Mouse (Mus musculus) adrenal gland (tissue): Measurements from ENCODE around the gene Peli3.
"Not testable (repeated sequence)": the region's sequence is repeated elsewhere in the genome, so short reads cannot be mapped to it uniquely, and the experiment has no call there.

Experiments
- intact Hi-C: fragments of 180-260 bp; cut with DNase I; formaldehyde crosslinking; loops from one replicate; pipeline ENCODE4 v1.15.1; 2025
- long read RNA-seq, 2 experiments: library from polyadenylated mRNA; unstranded; transcript quantifications; one replicate each; pipeline ENCODE4 v2.0.0; 2020; ENCODE audit warnings: borderline replicate concordance in 1 of 2; ENCODE audit not compliant: insufficient replicate concordance in 1 of 2

The Peli3 gene
- long read RNA-seq, experiment 1, full-length matches to known transcripts = 1 of 2 reads
- long read RNA-seq, experiment 1, partial matches to known transcripts = 1 of 2 reads
- long read RNA-seq, experiment 1, other reads (novel, unspliced or antisense) = 0 of 2 reads
- long read RNA-seq, experiment 2, partial matches to known transcripts = 2 of 4 reads
- long read RNA-seq, experiment 2, other reads (novel, unspliced or antisense) = 2 of 4 reads

DNA sequence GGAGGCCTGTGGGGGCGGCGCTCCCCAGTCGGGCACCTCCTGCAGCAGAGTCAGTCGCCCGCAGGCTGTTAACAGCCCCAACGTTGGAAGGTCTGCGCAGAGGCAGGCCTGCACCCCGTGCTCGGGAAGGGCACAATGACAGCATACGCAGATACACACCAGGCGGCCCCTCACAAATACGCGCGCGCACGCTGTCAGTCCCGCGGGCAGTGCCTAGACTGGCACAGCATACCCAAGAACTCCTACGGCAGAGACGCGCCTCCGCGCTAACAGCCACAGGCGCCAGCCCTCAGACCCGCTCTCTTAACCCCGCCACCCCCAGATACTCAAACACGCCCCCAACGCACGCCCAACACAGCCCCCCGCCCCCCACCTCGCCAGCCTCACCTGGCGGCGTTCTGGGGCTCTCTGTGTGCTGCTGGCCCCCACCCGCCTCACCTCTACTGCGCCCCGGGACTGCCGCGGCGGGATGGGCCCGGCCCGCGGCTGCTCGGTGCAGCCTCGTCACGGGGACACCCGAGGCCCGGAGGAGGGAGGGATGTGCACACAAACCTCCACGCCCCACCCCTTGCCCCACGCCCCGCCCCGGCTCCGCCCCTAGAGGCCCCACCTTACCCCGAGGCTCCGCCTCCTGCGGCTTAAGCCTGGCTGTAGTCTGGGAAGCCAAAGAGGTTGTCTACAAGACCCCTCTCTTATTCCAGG is at the start of gene Peli3:
Gene Peli3 (minus strand): TSS at position 577 of the 702 bp plus-strand sequence.
- intact Hi-C loops = no loop called here

DNA sequence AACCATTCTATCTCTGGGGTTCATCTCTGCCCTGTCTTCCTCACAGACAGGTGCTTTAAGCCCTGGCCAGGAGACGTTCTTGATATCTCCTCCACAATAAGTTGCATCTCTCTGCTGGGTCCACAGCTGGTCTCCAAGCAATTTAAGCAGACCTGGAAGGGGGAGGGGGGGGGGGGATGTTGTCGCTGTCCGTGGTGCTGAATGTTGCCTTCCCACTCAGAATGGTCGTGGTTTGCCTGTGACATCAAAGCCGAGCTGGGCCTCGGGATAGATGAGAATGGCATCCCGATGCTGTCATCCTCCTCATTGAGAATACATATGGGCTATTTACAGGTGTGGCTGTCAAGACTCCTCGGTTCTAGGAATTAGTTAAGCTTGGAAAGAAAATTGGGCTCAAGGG is 49.4 kb upstream of the Peli3 start:
- intact Hi-C loops = no loop called here

DNA sequence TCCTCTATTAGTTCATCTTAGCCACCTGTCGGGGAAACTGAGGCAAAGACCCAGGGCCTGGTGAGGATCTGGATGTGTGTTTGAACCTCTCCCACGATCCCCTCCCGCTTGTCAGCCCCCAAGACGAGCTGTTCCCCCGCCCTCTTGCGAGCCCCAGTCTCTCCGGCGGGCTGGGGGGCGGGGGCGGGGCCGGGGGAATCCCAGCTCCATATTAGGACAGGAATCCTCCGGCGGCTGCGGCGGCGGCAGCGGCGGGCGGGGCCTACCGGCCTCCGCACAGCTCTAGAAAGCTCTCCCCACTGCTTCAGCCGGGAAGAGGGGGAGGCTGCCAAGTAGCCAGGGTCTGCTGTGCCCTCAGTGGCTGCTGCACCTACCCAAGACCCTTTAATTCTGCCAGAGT is 47.8 kb upstream of the Peli3 start:
- intact Hi-C loops = no loop called here

DNA sequence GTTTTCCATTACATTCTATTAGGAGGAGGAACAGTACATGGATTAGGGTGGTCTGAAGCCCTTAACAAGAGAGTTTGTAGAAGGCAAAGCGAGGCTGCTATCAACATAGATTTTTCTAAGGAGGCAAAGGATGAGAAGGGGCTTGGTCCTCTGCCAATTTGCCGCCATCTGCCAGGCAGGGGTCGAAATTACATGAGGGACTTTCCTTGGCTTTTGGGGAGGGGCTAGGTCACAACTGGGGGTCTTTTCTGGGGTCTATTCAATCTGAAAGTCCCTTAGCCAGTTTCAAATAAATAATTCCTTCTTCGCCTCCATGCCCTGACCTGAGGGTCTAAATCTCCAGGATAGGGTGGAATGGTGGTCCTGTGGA is 47.3 kb upstream of the Peli3 start, which contains the start of gene Npas4:
Gene Npas4 (minus strand): TSS at position 61 of the 370 bp plus-strand sequence.
- intact Hi-C loops = no loop called here

DNA sequence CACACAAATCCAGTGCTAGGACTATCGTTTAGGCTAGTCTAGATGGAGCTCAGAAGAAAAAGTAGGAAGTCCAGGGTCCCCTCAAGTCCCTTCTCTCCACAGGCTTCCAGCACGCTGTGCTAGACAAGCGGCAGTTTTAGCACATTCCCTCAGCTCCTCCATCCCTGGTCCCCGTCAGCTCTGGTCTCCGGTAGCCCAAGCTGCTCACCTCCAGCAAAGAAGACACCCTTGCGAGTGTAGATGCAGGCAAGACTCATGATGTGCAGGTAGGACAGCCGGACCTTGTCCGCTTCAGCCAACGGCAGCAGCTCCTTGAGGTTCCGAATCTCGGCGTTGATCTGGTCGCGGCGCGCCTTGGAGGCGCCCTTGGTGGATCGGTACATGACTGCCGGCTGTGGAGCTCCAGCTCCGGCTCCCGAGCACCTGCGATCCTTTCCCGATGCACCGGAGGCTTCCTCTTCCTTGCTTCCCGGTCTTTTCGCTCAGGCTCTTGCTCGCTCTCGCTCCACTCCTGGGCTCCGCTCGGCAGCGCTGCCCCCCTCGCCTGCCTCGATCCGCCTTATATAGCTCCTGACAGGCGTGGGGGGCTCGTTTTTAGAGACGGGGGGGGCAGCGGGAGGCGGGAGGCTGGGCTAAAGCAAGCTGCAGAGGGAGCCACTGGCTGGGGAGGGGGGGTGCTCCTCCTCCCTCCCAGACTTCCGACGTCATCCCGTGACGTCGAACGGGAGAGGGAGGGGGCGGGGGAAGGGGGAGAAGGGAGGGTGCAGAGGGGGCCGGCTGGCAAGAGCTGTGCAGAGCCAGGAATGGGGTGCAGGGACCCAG is 46.7 kb upstream of the Peli3 start:
- intact Hi-C loops = no loop called here

DNA sequence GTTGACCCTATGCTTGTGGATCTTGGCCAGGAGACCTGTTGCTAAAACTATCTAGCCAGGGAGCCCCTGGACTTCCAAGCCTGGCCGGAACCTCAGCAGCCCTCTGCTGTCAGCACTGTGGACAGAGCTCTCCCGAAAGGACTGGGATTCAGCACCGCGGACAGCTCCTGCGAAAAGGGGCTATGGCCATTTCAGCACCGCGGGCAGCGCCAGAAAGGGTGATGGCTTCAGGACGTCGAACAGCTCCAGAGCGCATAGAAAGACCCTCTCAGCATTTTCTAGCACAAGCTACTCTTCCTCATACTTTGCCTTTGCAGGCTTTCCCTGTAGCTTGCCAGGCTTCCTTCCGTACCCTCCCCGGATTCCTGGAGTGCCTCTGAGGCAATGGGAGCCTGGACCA is 46.1 kb upstream of the Peli3 start:
- intact Hi-C loops = no loop called here

DNA sequence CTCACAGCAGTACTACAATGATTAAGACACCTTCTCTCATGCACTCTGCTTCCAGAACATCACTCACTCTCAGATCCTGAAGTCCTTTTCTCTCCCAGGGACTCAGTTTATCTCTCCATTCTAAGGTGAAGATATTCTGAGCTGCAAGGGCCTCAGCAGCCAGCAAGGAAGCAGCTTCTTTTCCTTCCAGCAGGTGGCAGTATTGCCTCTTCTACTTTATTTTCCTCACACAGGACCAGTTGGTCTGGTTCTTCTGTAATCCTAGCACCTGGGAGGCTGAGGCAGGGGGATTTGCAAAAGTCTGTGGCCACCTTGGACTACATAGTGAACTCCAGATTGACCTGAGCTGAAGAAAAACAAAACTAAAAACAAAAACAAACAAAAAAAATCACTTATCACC is 38.8 kb upstream of the Peli3 start:
- intact Hi-C loops = loop anchor here (1.0 kb wide), 1 partner anchor 21 kb away; no protein-coding TSS in a partner anchor

DNA sequence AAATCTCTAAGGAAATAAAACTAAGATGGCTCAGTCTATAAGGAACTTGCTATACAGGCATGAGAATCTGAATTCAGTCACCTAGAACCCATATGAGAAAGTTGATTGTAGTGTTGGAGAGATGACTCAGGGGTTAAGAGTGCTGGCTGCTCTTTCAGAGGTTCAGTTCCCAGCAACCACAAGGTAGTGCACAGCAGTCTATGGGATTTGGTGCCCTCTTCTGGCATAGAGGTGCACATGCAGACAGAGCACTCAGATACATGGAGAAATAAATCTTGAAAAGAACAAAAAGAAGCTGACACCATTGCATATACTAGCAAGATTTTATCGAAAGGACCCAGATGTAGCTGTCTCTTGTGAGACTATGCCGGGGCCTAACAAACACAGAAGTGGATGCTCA is 25.3 kb upstream of the Peli3 start:
- intact Hi-C loops = loop anchor here (10.0 kb wide), 1 partner anchor 333 kb away; no protein-coding TSS in a partner anchor

DNA sequence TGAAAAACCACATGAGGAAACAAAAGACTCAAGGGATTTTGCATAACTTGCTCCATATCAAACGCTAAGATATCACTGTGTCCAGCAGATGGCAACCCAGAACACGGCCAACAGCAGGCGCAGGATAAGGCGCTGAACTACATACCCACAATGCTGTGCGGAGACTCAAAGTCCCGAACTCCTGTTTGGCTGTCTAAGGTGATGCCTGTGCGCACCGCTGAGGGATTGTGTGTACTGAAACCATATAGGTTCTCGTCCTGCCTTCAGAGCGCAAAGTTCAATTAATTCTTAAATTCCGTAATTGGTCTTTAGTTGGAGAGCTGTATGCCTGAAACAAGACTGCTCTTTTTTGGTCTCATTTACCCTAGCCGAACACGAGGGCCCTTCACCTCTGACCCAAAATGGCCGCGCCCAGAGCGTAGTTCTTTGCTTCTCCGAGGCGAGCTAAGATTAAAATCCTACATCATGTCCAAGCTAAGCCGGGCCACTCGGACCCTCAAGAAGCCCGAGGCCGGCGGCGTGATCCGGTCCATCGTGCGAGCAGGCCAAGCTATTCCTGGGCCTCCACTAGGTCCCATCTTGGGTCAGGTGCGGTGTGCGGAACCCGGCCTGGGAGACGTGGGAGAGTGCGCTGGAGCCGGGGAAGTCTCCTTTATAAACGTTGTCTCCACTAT is 19.1 kb upstream of the Peli3 start, which contains the start of gene Mrpl11:
Gene Mrpl11 (plus strand): TSS at position 220 of the 674 bp plus-strand sequence.
- intact Hi-C loops = loop anchor here (10.0 kb wide), 1 partner anchor 327 kb away; no protein-coding TSS in a partner anchor

DNA sequence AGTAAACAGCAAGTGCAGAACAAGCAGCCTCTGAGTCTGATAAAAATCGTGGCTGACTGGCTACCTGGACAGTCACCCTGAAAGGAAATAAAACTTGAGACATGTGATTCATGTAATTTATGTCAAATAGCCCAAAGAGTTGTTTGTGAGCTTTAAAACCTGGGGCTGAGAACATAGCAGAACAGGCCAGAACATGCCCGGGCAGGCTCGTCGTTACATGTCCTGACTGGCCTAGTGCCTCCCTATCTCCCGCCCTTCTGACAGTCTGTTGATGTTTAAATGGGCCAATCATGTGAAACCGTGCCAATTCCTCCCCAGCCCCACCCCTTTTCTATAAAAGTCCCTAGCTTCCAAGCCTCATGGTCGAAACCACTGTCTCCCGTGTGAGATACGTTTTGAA is 5.7 kb upstream of the Peli3 start:
- intact Hi-C loops = not testable (repeated sequence)

DNA sequence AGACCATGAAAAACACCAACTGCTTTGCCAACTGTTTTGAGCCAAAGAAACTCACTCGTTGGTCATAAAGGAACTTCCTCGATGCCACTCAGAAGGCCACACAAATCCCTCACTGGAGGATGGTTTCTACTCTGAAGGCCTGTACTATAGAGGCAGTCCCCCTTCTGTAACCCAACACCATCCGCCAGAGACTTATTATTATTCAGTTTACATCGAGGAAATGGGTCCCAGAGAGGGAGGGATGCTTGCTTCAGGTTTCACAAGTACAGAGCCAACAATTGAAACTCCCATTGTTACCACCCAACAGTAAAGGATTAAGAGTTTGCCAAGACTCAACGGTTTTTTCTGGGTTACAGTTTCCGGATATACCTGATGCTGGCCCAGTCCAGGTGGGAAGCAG is 2.6 kb upstream of the Peli3 start:
- intact Hi-C loops = no loop called here

DNA sequence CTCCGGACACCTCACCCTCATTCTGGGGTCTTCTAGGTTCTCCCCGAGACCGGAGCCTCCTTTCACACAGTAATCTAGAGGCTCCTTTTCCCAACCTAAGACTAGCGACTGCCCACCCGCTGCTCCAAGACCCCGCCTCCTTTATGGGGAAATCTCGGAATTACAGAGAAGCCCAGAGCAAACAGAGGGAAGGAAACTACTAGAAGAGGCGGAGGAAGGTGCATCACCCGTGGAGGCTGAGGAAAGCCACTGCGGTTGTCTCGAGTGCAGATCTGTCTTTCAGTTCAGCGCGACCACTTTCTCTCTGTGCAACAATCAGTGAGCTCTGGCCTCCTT is 294 bp upstream of the Peli3 start:
- intact Hi-C loops = no loop called here

DNA sequence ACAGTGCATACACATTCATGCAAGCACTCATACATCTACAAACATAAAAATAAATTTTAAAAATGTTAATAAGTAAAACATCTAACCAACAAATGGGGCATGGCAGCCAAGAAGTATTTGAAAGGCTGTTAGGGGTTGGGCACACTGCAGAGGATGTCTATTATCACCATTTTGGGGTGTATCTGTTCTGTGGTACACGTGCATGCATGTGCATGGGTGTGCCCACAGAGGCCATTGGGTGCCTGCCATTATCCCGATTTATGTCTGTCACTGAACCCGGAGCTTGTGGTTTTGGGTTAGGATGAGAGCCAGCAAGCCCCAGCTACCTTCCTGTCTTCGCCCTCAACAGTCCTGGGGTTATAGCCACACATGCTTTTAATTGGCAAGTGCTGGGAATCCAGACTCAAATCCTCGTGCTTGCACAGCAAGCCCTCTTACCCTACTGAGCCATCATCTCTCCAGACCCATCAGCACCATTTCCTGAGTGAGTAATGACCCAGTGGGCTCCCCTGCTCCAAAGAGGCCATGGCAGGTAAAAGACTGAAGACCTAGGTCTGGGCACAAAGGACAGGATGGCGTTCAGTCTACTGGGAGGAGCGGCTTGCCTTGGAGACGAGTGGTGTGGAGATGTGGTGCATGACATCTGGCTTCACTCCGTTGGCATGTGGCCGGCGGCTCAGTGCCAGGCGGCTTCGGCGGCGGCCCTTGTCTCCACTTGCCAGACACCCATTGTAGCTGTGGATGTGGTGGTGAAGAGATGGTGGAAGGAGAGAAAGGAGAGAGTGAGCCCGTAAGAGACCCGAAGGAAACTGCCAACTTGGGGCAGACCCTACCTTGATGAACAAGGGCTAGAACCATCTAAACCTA is 5.2 kb downstream of the Peli3 start:
- intact Hi-C loops = no loop called here

DNA sequence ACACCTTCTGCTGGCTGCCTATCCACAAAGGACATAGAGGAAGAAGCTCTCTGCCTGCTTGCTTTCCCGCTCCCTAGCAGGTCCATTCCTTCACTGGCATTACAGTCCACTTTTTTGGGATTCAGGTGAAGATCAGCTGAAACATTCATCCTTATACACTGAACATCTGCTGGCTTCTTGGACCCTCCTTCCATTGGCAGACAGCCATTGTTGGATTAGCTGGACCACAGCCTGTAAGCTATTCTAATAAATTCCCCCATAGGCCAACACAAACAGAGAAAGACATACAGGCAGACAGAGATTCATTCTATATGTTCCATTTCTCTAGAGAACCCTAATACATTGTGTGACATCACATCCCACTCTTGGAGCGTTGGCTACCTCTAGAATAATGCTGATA is 6.0 kb downstream of the Peli3 start:
- intact Hi-C loops = no loop called here

DNA sequence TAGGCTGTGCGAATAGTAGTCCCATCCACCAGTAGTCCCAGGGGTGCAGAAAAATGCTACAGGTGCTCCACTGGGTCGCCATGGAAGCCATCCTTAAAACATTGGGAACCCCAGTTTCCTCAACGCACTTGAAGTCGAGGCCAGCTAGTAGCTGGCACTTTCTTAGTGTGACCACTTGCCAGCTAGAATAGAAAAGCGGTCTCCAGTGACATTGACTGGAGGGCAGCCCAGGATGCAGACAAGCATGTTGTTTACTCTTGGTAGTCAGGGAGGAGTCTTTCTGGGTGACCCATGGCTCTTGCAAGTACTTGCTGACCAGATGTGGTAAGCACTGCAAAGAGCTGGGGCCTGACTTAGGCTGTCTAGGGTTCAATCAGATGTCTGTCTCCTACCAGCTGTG is 14.1 kb downstream of the Peli3 start:
- intact Hi-C loops = no loop called here

DNA sequence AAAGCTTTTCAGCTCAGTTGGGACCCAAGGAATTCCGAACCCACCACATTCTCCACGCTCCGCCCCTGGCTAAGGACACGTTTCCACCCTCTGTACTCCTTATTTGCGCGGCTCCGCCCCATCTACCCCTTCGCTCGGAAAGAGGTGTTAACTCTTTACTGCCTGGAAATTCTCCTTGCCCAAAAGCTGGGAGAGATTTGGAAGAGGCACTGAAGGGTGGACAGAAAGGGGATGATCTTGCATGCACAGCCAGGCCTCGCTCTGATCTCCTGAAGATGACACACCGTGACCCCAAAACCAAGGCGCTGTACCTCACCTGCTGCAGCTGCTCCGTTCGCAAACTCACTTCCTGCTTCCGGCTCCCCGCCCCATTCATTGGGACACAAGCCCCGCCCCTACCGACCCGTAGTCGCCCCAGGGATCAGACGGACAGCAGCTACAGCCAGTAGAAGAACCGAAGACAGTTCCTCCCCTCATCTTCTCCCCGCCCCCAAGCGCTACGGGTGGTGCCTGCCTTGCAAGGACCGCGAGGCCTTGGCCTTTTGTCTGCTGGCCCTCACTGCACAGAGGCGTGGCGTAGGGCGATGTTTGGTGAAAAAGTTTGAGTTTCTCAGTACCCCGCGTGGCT is 14.9 kb downstream of the Peli3 start, which contains the start of gene Dpp3:
Gene Dpp3 (minus strand): TSS at position 384 of the 628 bp plus-strand sequence.
- intact Hi-C loops = no loop called here

DNA sequence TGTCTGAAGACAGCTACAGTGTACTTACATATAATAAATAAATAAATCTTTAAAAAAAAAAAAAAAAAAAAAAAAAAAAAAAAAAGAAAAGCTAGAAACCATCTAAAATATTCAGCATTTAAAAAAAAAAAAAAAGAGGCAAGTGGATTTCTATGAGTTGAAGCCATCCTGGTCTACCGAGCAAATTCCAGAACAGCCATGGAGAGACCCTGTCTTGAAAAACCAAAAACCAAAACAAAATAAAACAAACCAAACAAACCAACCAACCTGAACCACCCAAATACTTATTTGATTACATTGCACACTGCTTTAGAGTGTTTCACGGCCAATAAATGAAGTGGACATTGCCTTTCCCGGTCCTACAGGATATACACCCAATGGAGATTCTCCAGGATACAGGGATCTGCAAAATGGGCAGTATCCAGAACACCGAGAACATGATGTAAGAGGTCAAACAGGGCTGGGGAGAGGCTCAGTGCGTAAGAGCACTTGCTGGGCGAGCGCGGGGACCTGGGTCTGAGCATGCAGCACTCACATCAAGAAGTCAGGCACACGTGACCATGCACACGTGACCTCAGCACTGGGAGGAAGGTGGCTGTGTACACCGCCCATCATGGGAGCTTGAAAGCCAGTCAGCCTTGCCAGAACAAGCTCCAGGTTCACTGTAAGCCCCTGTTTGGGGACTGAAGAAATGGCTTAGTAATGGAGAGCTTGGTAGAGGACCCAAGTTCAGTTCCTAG is 17.6 kb downstream of the Peli3 start:
- intact Hi-C loops = no loop called here

DNA sequence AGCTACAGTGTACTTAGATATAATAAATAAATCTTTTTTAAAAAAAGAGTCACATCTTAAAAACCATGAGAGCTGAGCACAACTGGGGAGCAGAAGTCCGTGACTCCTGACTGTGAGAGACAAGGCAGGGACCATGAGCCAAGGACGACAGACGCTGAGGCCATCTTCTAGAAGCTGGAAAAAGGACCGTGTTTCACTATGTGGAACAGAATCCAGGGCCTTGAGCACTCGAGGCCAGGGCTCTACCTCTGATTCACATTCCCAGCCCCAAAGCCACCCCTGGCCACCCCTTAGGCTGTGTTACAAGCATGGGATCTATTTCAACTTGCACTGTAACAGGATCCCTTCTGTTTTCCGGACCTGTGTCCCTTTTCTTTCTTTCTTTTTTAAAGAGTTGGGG is 23.3 kb downstream of the Peli3 start:
- intact Hi-C loops = no loop called here

DNA sequence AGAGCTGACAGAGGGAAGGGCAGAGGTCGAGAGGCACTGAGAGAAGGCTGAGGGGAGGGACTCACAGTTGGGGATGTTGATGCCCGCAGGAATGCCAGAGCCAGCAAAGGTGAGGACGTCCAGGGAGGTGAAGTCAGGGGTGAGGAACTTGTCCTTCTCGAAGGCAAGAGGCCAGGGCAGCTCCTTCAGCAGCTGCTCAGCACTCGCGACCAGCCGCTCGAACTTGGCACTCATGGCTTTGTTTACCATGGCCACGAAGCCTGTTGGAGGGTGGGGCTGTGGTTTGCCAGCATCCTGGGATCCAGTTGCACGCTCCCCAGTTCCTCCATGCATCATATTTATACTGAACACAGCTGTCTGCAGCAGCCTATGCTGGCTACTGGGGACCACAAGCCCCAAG is 26.1 kb downstream of the Peli3 start:
- intact Hi-C loops = no loop called here
